Mouse (Mus musculus): ENCODE measurements around the gene Alg2. TPM values are rescaled to one million over a fixed set of nuclear protein-coding genes. Genes with fewer than 3 reads are reported as not detected.

Gene Alg2
- total RNA-seq, 2 experiments from 2014 or later, result 6.2 to 7.5 TPM

DNA sequence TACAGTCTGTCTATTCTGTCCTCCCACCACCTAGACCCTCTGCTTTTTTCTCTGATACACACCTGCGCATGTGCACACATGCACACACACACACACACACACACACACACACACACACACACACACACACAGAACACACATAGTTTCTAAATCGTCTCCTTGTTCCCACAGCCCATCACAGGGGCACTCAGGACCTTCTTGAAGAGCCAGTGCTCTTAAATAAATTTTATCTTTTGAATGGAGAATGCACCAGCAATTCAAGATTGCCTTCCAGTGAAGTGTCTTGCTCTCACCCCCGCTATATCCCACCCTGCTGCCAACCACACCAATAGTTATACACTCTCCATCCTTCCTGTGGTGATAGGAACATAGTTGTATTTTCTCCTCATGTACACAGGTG, 51.2 kb downstream of the Alg2 start:
- intact Hi-C loops (cut with DNase I), result no loop called here
- DNase-seq (ENCODE audit: low spot score), result no peak

DNA sequence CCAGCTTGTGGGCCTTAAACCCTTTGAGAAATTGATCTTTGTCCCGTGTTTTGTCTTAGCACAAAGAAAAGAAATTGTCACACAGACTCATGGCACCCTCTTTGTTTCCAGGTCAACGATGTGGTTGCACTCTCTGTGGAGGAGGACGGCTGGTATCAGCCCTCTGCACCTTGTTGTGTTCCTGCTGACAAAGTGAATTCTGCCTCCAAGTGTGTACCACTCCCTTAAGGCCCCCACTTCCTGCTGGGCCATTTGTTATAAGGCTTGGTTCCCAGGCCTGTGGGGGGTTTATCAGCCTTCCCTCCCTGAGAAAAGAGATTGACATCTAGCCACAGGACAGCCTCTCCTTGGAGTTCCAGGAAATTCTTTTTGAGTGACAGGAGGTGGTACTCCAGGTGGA, 51.9 kb downstream of the Alg2 start:
- DNase-seq (ENCODE audit: low spot score), result no peak
- intact Hi-C loops (cut with DNase I), result no loop called here

DNA sequence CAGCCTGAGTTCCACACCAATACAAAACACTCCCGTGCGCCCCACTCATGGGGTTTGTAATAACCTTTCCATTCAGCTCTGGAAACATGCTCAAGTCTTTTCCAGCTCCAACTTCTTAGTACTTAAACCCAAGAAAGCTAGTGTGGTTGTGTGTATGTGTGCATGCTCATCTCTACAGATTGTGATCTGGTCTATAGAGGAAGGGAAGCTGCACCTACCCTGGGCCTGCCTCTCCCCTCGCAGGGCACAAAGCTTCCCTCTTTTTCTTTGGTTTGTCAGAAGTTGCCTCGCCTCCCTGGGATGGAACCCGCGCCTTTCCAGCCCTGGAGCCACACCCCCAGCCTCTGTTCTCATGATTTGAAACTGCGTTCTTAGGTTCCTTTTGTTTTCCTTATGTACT, 53.9 kb downstream of the Alg2 start:
- no peak for DNase-seq (ENCODE audit: low spot score)
- intact Hi-C loops (cut with DNase I), result no loop called here

DNA sequence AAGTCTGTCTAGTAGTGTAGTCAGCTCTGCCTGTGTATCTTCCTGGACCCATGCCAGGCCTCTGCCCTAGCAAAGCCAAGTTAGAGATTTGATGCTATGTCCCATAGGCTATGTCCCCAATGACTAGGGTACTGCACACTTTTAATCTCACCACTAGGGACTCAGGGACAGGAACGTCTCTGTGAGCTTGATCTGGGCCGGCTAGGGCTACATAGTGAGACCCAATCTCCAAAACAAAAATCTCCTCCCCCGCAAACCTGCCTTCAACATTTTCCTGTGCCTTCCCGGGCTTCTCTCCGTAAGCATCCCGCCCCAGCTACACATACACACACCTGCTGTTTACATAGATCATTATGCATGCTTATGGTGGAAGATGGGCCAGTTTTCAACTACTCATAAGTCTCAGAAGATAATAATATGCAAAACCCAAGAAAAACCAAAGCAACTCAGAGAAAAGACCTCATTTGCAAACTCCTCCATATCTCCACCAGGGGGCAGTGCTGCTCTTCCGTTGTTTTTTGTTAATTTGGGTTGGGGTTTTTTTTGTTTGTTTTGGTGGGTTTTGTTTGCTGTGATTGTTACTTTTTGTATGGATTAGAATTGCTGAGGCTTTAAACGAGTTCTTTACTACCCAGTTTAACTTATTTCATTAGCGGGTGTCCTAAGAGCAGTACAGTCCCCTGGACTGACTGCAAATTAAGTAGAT, 54.7 kb downstream of the Alg2 start:
- intact Hi-C loops (cut with DNase I), result no loop called here
- no peak for DNase-seq (ENCODE audit: low spot score)

- no peak for DNase-seq (ENCODE audit: low spot score)
- intact Hi-C loops (cut with DNase I), result no loop called here
Measured at GRCm38 (mm10) chr4:47417871-47418270, 56.3 kb downstream of the Alg2 start.

Other genes with a start within 250 kb of the Alg2 start
- 10 to 100 TPM; 14.3 to 15.8 TPM for gene Tgfbr1, start 121.1 kb downstream of the Alg2 start, total RNA-seq (2021)
- 10 to 100 TPM; 22.8 to 24.3 TPM for gene Sec61b, start 325 bp upstream of the Alg2 start, total RNA-seq (2021)